Mouse (Mus musculus) c-Kit-negative CD71-positive TER-119-positive erythroid progenitor cells, embryonic 14.5 days (primary cell): ENCODE results near the gene Spata31d1b.

Source experiments
- DNase-seq: peaks from one replicate; pipeline ENCODE4 v3.0.0-alpha.2; 2013; ENCODE audit warnings: low read depth, low spot score

The Spata31d1b gene

DNA sequence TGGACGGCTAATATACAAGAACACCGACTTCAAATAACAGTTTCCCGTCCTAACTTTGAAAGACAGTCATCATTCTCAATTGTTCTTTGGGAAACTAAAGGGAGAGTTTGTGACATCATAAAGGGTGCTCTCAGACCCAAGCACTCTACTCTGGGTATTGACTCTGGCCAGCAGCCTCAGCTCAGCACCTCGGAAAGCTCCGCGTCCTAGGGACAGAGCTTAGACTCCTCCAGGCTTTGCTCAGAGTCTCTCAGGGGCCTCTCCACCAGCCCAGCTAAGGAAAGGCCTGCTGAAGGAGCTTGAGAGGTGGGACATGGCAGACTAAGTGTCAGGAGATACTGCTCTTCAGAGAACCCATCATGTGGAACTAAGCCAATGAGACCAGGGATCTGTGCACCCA is 34.1 kb downstream of the Spata31d1b start:
- no peak for DNase-seq

DNA sequence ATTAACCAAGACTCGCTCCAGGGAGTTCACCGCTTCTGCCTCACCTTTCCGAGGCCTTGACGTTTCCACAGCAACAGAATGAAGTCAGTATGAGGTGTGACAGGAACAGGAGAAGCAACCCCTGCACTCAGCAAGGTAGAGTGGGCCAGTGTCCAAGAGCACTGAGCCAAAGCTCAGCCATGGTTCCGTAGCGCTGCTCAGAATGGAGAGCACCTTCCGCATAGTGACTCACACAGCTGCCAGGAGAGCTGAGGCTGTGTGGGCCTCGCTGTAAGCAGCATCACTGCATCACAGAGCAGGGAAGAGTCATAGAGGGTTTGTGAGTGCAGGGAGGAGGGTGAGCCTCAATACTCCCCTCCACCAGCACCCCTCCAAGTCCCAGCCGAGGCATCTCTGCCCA is 34.6 kb downstream of the Spata31d1b start, which contains the start of gene 1700014D04Rik:
1700014D04Rik (minus strand) TSS at position 42 of the 400 bp plus-strand sequence.
- no peak for DNase-seq

DNA sequence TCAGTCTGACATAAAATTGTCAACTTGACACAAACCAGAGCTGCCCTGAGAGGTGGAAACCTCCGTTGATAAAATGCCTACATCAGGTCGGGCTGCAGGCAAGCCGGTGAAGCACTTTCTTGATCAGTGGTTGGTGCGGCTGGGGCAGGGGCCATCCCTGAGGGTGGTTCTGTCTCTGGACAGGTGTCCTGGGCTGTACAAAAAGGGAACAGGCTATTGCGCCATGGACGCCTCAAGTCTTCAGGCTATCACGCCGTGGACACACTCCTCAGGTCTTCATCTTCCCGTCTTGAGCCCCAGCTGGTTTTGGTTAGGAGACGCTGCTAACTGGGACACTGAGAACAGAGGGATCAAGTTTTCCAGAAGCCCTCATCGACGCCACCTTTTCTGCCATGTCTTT is 38.2 kb downstream of the Spata31d1b start:
- no peak for DNase-seq

DNA sequence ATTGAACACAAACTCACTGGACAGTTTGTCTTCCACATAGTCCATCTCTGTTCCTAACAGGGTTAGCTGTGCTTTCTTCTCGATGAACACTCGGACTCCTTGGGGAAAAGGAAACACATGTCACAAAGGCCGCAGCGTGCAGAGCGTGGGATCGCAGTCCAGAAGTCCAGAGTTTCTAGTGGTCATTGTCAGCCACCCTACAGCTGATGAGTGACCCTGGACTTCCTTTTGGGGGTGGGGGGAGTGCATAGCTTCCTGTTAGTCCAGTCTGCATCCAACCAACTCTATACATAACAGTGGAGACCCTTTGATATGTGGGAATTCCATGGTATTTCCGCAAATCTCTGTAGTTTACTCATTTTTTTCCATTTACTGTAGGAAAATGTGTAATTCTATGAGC is 44.8 kb downstream of the Spata31d1b start:
- no peak for DNase-seq

DNA sequence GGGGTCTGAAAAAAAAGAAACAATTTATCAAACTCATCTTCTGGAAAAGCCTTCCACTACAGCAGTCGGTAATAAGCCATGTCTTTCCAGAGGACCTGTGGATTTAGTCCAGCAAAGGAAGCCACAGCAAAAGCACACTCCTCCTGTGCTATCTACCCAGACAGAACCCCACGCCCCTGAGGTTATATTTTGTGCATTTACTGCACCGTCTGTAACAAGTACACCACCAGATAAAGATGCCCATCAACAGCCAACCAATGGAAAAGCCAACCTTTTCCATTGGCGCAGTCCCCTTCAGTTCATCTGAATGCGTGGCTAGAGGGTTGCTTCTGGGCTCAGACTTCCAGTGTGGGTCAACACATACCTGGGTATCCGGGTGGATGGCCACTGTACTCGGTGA is 50.7 kb downstream of the Spata31d1b start:
- DNase-seq, result peak; percentile 34

DNA sequence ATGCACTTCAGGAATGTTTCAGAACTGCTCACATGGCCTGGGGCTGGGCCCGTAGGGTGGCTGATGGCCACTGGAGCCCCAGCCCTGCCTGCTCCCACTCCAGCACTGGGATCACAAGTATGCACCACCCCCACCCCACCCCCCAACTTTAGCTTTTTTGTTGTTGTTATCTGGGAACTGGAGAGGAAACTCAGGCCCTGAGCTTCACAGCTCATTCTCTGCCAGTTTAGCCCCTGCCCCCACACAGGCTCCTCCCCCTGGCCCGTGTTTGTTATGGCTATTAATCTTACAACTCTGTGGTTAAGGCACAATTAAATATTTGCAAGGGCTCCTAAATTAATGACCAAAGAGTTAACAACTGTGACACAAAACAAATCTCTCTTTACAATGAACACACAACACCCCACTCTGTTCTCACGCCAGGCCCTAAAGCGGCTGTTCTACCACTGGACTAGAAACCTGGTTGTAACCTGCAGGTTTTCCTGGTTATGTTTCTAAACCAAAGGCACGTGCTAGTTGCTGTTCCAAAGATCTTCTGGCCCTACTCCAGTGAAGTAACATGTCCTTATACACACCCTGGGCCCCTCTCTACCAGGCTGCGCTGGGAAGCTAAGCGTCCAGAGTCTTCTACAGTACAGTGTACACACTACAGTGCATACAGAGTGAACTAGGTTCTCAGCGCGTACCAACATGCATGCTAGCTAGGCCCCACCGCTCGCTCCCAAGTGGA is 54.9 kb downstream of the Spata31d1b start:
- DNase-seq, result no peak

DNA sequence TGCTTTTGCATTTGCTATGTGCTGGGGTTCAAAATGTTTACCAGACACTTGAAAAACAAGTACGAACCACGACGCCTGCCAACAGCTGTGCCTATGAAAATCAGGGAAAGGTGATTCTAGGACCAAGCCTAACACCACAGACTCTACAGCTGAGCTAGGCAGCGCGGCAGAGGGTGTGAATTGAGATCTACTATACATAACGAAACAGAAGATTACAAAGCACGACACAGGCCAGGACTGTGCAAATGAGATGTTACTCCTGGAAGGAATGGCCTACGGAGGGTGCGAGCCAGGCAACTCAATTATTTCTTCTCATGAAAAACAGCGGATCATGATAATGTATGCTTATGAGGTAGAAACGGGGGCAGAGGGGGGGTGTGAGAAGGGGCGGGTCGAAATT is 56.4 kb downstream of the Spata31d1b start:
- peak; percentile 46 for DNase-seq
